Mouse (Mus musculus) liver, embryonic 11.5 days (tissue): ENCODE data around the gene Psmb11. TPM values are rescaled to one million over a fixed set of nuclear protein-coding genes. Genes with fewer than 3 reads are reported as not detected.

Experiments
- ATAC-seq: fragments of 200-750 bp; cut with Nextera tagmentation; replicated peaks from 2 replicates; pipeline ENCODE4 v1.8.0; 2017; ENCODE audit warnings: moderate number of reproducible peaks, mild to moderate bottlenecking, moderate TSS enrichment, moderate library complexity; ENCODE audit not compliant: low FRiP score
- DNase-seq: peaks from one replicate; pipeline ENCODE4 v3.0.0-alpha.2; 2017; ENCODE audit warnings: low spot score
- H3K27ac ChIP-seq: fragments of 300-500 bp; sonication (generic); 2 replicates; pipeline ENCODE4 v1.5.1; 2014; ENCODE audit warnings: mild to moderate bottlenecking, low read depth, low read length, control low read depth
- H3K27me3 ChIP-seq: fragments of 300-500 bp; sonication (generic); replicated peaks from 2 replicates; pipeline ENCODE4 v1.6.1; 2014; ENCODE audit warnings: low read length, mixed read lengths; ENCODE audit not compliant: control insufficient read depth, insufficient read depth
- H3K36me3 ChIP-seq: fragments of 300-500 bp; sonication (generic); 2 replicates; pipeline ENCODE4 v1.6.1; 2014; ENCODE audit warnings: mild to moderate bottlenecking, low read length, moderate library complexity, mixed read lengths; ENCODE audit not compliant: control insufficient read depth, insufficient read depth
- H3K4me1 ChIP-seq: fragments of 300-500 bp; sonication (generic); replicated peaks from 2 replicates; pipeline ENCODE4 v1.6.1; 2014; ENCODE audit warnings: low read length, mixed read lengths; ENCODE audit not compliant: control insufficient read depth, insufficient read depth
- H3K4me2 ChIP-seq: fragments of 300-500 bp; sonication (generic); 2 replicates; pipeline ENCODE4 v1.6.1; 2014; ENCODE audit warnings: mild to moderate bottlenecking, control low read depth, moderate library complexity
- H3K4me3 ChIP-seq: fragments of 300-500 bp; sonication (generic); 2 replicates; pipeline ENCODE4 v1.5.1; 2014; ENCODE audit warnings: low read depth, low read length, control low read depth
- H3K9ac ChIP-seq: fragments of 300-500 bp; sonication (generic); 2 replicates; pipeline ENCODE4 v1.6.1; 2014; ENCODE audit warnings: low read depth, low read length, control low read depth
- H3K9me3 ChIP-seq: fragments of 300-500 bp; sonication (generic); 2 replicates; pipeline ENCODE4 v1.6.1; 2016; ENCODE audit warnings: low read length, inconsistent platforms, mixed read lengths; ENCODE audit not compliant: control insufficient read depth
- WGBS: fragments of 180-500 bp; shearing (Covaris S2); extraction: QIAGEN DNeasy Blood & Tissue Kit; methylation state at CpG from one replicate; pipeline ENCODE4 v1.1.7; 2014; 5-methylcytosine and 5-hydroxymethylcytosine counted together
- polyA plus RNA-seq: library from polyadenylated mRNA; unstranded; fragments of >200 nt; fragmentation: Nextera tagmentation; extraction: Ambion mirVana; gene quantifications from 2 replicates; pipeline ENCODE4 v1.2.1, GENCODE M21; 2014

Psmb11 gene
- polyA plus RNA-seq, 1 experiment from 2014 or later: not detected

DNA sequence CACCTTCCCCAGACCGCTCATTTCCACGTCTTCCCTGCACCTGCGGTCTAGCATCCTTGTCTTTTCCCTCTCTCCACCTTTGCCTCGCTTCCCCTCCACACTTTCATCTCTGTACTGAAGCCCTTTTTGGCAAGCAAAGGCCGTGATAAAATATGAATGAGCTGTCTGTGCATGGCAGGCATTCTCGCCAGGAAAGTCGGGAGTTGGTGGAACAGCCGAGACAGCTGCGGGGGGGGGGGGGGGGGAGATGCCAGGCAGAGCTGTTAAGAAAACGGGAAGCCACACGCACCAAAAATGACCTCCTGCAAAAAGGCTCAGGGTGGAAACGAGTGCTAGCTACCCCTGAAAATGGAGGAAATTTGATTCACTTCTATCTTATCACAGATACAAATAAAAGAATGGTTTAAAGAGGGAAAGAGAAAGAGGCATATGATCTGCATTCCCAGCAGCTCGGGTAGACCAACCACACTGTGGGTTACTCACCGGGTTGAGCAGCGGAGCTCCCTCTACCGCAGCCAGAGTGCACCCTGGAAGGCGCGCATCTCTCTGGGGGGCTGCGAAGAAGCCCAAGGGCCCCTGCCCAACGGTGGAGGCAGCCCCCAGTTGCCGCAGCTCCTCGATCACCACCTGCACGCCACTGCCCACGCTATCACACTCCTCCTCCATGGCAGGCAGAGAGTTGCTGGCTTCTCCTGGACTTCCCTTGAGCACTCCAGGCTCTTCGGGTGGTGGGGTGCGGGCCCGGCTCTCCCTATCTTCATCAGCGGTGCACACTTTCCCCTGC is 26.4 kb upstream of the Psmb11 start:
- Histone ChIP-seq H3K27me3 (no peaks in the 10 kb centered on the region), H3K9me3 (no peaks in the 10 kb centered on the region), H3K4me2 (no peak overlapping the region), H3K9ac (no peak overlapping the region), H3K36me3 (no peaks in the 10 kb centered on the region; the same call in 1 of the 2 replicates), H3K4me3 (no peak overlapping the region), H3K27ac (no peak overlapping the region), H3K4me1 (peaks cover 3% of the 10 kb centered on the region; the same call in 1 of the 2 replicates)
- DNase-seq (no peak), ATAC-seq (no peak)
- 70% methylated on average over 27 of the region's 28 CpGs for WGBS

DNA sequence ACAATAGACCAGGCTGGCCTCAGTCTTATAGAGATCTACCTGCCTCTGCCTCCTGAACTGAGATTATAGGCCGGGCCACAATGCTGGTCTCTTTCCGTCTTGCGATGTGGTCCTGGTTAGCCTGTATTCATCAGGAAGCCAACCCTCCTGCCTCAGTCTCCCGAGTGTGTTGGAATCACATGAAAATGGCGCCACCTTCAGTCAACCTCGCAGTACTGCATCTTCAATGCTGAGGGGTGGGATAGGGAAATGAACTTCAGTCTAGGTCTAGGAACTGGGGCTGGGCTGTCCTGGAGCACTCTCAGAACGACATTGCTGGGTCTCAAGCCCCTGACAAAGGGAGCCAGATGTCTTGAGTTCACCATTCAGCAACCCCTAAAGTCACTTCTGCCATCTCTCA is 24.1 kb upstream of the Psmb11 start:
- H3K27ac ChIP-seq: no peak overlapping the region
- H3K4me1 ChIP-seq: peaks cover 7% of the 10 kb centered on the region
- no peaks in the 10 kb centered on the region for H3K27me3 ChIP-seq
- H3K4me3 ChIP-seq: no peak overlapping the region
- 63% methylated on average over 7 of the region's 7 CpGs for WGBS
- no peak for DNase-seq
- H3K9me3 ChIP-seq: no peaks in the 10 kb centered on the region
- no peak overlapping the region for H3K4me2 ChIP-seq
- no peaks in the 10 kb centered on the region; the same call in 1 of the 2 replicates for H3K36me3 ChIP-seq
- ATAC-seq: no peak
- H3K9ac ChIP-seq: no peak overlapping the region

GRCm38 (mm10) chr14:54601601-54602000 is 19.6 kb upstream of the Psmb11 start:
- Histone ChIP-seq H3K4me3 (no peak overlapping the region), H3K27ac (no peak overlapping the region), H3K4me2 (no peak overlapping the region), H3K9me3 (no peaks in the 10 kb centered on the region), H3K36me3 (no peaks in the 10 kb centered on the region; the same call in 1 of the 2 replicates), H3K9ac (no peak overlapping the region), H3K27me3 (no peaks in the 10 kb centered on the region), H3K4me1 (peaks cover 17% of the 10 kb centered on the region)
- 84% methylated on average over 2 of the region's 2 CpGs for WGBS
- ATAC-seq (no peak), DNase-seq (no peak)

GRCm38 (mm10) chr14:54602613-54603012 is 18.6 kb upstream of the Psmb11 start:
- 40% methylated on average over 4 of the region's 4 CpGs for WGBS
- DNase-seq: no peak

DNA sequence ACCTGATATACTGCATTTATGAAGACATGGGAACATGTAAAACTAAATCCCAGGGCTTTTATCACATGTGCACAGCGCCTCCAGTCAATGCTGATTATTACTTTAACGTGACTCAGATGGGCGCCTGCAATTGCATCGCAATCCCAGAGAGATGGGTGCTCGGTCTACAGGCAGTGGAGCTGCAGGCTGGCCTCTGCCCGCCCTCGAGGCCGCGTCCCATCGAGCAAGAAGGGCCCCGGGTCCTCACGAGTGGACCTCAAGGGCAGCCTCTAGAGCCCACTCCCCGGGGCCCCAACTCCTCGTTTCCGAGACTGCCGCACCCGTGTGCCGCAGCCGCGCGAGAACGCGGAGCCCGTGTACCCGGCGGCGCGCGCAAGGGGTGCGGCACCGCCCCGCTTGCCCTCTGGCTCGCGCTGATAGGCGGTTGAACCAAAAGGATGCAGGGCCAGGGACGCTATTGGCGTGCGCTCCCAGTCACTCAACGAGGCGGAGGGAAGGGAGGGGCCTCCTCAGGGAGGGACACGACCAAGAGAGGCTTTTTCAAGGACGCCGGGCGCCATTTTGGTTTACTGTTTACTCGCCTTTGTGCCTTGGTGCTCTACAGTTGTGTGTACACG is 18.1 kb upstream of the Psmb11 start:
- Histone ChIP-seq H3K36me3 (no peaks in the 10 kb centered on the region; the same call in 1 of the 2 replicates), H3K4me2 (peak overlapping the region; percentile 72), H3K9me3 (no peaks in the 10 kb centered on the region), H3K27me3 (no peaks in the 10 kb centered on the region), H3K4me3 (peak overlapping the region; percentile 73), H3K27ac (peak overlapping the region; percentile 95), H3K4me1 (peaks cover 17% of the 10 kb centered on the region), H3K9ac (peak overlapping the region; percentile 92)
- DNase-seq (peak; percentile 88), ATAC-seq (peak; percentile 98)
- under 1% methylated on average over 46 of the region's 46 CpGs for WGBS

More at GRCm38 (mm10) chr14:54602613-54603012, 18.6 kb upstream of the Psmb11 start:
- peak overlapping the region; percentile 73 for H3K4me3 ChIP-seq
- H3K9me3 ChIP-seq: no peaks in the 10 kb centered on the region
- peak overlapping the region; percentile 92 for H3K9ac ChIP-seq
- H3K27ac ChIP-seq: peak overlapping the region; percentile 95
- ATAC-seq: peak; percentile 2; the same call in 1 of the 2 replicates
- H3K4me2 ChIP-seq: peak overlapping the region; percentile 72
- no peaks in the 10 kb centered on the region for H3K27me3 ChIP-seq
- H3K4me1 ChIP-seq: peaks cover 17% of the 10 kb centered on the region
- no peaks in the 10 kb centered on the region; the same call in 1 of the 2 replicates for H3K36me3 ChIP-seq

GRCm38 (mm10) chr14:54603686-54604085 is 17.5 kb upstream of the Psmb11 start:
- Histone ChIP-seq H3K4me3 (peak overlapping the region; percentile 73), H3K9me3 (no peaks in the 10 kb centered on the region), H3K36me3 (no peaks in the 10 kb centered on the region; the same call in 1 of the 2 replicates), H3K27ac (peak overlapping the region; percentile 95), H3K4me1 (peaks cover 17% of the 10 kb centered on the region), H3K27me3 (no peaks in the 10 kb centered on the region), H3K4me2 (peak overlapping the region; percentile 72), H3K9ac (peak overlapping the region; percentile 92)
- DNase-seq (no peak), ATAC-seq (no peak)
- 84% methylated on average over 8 of the region's 8 CpGs for WGBS

DNA sequence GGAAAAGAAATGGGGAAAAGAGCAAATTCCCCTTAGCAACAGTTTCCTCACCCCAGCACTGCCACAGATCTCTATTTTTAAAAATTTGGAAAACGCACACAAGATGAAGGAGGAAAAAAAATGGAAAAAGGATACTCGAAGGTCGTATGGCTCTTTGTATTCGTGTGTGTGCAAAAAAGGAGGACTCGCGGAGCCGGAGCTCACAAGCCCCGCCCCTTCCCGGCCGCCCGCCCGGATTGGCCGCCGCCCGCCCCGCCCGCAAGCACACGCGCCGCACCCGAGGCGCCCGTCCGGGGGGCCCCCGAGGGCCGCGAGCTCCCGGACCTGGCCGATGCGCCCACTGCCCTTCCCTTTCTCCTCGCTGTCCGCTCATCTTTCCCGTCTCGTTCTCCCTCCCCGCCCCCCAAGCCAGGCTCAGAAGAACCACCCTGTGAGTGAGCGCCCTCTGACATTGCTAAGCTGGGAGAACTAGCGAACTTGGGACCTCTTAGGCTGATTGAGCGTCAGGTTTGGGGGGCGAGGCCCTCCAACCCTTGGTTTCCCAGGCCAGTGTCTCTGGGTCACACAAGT is 15.4 kb upstream of the Psmb11 start, which contains the start of gene 4931414P19Rik:
TSS of gene 4931414P19Rik (minus strand) at position 242 of the 570 bp plus-strand sequence.
- Histone ChIP-seq H3K9ac (peak within 1 kb of the TSS; percentile 78), H3K27me3 (no peaks in the 10 kb centered on the region), H3K4me1 (peaks cover 17% of the 10 kb centered on the region), H3K4me2 (peak within 1 kb of the TSS; percentile 76), H3K36me3 (no peaks in the 10 kb centered on the region), H3K27ac (peak within 1 kb of the TSS; percentile 84; the same call in 1 of the 2 replicates), H3K9me3 (no peaks in the 10 kb centered on the region), H3K4me3 (peak within 1 kb of the TSS; percentile 61)
- DNase-seq: peak; percentile 82
- under 1% methylated on average over 36 of the region's 39 CpGs for WGBS
- peak; percentile 51 for ATAC-seq

GRCm38 (mm10) chr14:54607226-54607625 is 14.0 kb upstream of the Psmb11 start:
- Histone ChIP-seq H3K27ac (no peak overlapping the region), H3K9ac (no peak overlapping the region), H3K4me1 (peaks cover 12% of the 10 kb centered on the region), H3K27me3 (no peaks in the 10 kb centered on the region), H3K36me3 (peaks cover 4% of the 10 kb centered on the region; the same call in 1 of the 2 replicates), H3K9me3 (no peaks in the 10 kb centered on the region), H3K4me2 (no peak overlapping the region), H3K4me3 (no peak overlapping the region)
- WGBS: 62% methylated on average over 8 of the region's 8 CpGs
- ATAC-seq (no peak), DNase-seq (no peak)
